Mouse (Mus musculus): ENCODE results near the gene Mob4.

GRCm38 (mm10) chr1:55179917-55180566, 49.0 kb downstream of the Mob4 start:
- TF ChIP-seq CTCF (IDR thresholded peaks at IDR 0.05; ENCODE audit: control insufficient read depth, insufficient read depth, low read length): no peak
- TF ChIP-seq POLR2A (IDR thresholded peaks at IDR 0.05; ENCODE audit: borderline replicate concordance, control insufficient read depth, low read depth, low read length): no peak

Measured in bone marrow, adult 2 months (tissue).